Mouse (Mus musculus) forebrain, embryonic 11.5 days (tissue): Measurements from ENCODE around the gene Dis3l. TPM values are rescaled to one million over a fixed set of nuclear protein-coding genes. Genes with fewer than 3 reads are reported as not detected.

ENCODE experiments used
- ATAC-seq: fragments of 200-750 bp; cut with Nextera tagmentation; replicated peaks from 2 replicates; pipeline ENCODE4 v1.8.0; 2017; ENCODE audit warnings: moderate TSS enrichment; ENCODE audit not compliant: low FRiP score
- DNase-seq: peaks from one replicate; pipeline ENCODE4 v3.0.0-alpha.2; 2017; ENCODE audit warnings: low spot score
- H3K27ac ChIP-seq: fragments of 300-500 bp; sonication (generic); 2 replicates; pipeline ENCODE4 v1.5.1; 2014; ENCODE audit warnings: low read depth, low read length
- H3K27me3 ChIP-seq: fragments of 300-500 bp; sonication (generic); 2 replicates; pipeline ENCODE4 v1.6.1; 2014; ENCODE audit warnings: mild to moderate bottlenecking, low read length, mixed read lengths; ENCODE audit not compliant: control insufficient read depth, insufficient read depth
- H3K36me3 ChIP-seq: fragments of 300-500 bp; sonication (generic); 2 replicates; pipeline ENCODE4 v1.6.1; 2014; ENCODE audit warnings: mild to moderate bottlenecking, low read length, moderate library complexity, mixed read lengths; ENCODE audit not compliant: control insufficient read depth, insufficient read depth
- H3K4me1 ChIP-seq: fragments of 300-500 bp; sonication (generic); replicated peaks from 2 replicates; pipeline ENCODE4 v1.6.1; 2014; ENCODE audit warnings: low read length, mixed read lengths; ENCODE audit not compliant: control insufficient read depth, insufficient read depth
- H3K4me2 ChIP-seq: fragments of 300-500 bp; sonication (generic); 2 replicates; pipeline ENCODE4 v1.6.1; 2014; ENCODE audit warnings: low read depth, mild to moderate bottlenecking, low read length, moderate library complexity, mixed read lengths; ENCODE audit not compliant: severe bottlenecking
- H3K4me3 ChIP-seq: fragments of 300-500 bp; sonication (generic); 2 replicates; pipeline ENCODE4 v1.5.1; 2014; ENCODE audit warnings: low read depth, low read length
- H3K9ac ChIP-seq: fragments of 300-500 bp; sonication (generic); 2 replicates; pipeline ENCODE4 v1.6.1; 2014; ENCODE audit warnings: low read length
- H3K9me3 ChIP-seq: fragments of 300-500 bp; sonication (generic); 2 replicates; pipeline ENCODE4 v1.6.1; 2016; ENCODE audit warnings: low read length, mixed read lengths; ENCODE audit not compliant: control insufficient read depth
- WGBS: fragments of 180-500 bp; shearing (Covaris S2); extraction: QIAGEN DNeasy Blood & Tissue Kit; methylation state at CpG from one replicate; pipeline ENCODE4 v1.1.7; 2014; 5-methylcytosine and 5-hydroxymethylcytosine counted together
- polyA plus RNA-seq: library from polyadenylated mRNA; unstranded; fragments of >200 nt; fragmentation: Nextera tagmentation; extraction: Ambion mirVana; gene quantifications from 2 replicates; pipeline ENCODE4 v1.2.1, GENCODE M21; 2014

Dis3l gene
- polyA plus RNA-seq: 22.4 and 23.4 TPM in 2 replicates

DNA sequence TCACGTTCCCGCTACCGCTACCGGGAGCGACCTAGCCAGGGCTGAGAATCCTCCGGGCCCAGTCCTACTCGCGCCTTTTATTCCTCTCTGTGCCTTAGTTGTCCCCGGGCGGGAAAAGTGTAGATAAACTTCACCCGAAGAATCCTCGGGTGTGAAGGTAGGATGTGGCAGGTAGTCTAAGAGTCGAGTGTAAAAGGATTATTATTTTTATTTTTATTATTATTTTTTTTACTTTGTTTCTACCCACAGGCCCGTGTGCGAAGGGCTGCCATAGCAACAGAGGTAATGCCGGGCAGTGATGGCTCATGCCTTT is at the start of gene Dis3l:
Gene Dis3l, minus strand, starts transcription at position 35 of the 313 bp plus-strand sequence.
- no peaks in the 10 kb centered on the region for H3K36me3 ChIP-seq
- ATAC-seq (no peak), DNase-seq (no peak)
- peak within 1 kb of the TSS; percentile 98 for H3K27ac ChIP-seq
- peak within 1 kb of the TSS; percentile 74 for H3K4me2 ChIP-seq
- WGBS: 21% methylated on average over 16 of the region's 16 CpGs
- H3K4me3 ChIP-seq: peak within 1 kb of the TSS; percentile 51
- H3K27me3 ChIP-seq: no peaks in the 10 kb centered on the region
- no peaks in the 10 kb centered on the region for H3K9me3 ChIP-seq
- H3K9ac ChIP-seq: peak within 1 kb of the TSS; percentile 100
- H3K4me1 ChIP-seq: no peaks in the 10 kb centered on the region; the same call in 1 of the 2 replicates

GRCm38 (mm10) chr9:64389576-64390292 is 48.6 kb upstream of the Dis3l start:
- no peak overlapping the region for H3K27ac ChIP-seq
- no peak overlapping the region for H3K9ac ChIP-seq
- no peak for DNase-seq
- no peak for ATAC-seq
- 70% methylated on average over 7 of the region's 7 CpGs for WGBS
- peaks cover 7% of the 10 kb centered on the region for H3K4me1 ChIP-seq
- peaks cover 35% of the 10 kb centered on the region for H3K27me3 ChIP-seq
- no peaks in the 10 kb centered on the region for H3K9me3 ChIP-seq
- no peak overlapping the region for H3K4me2 ChIP-seq
- H3K36me3 ChIP-seq: no peaks in the 10 kb centered on the region
- no peak overlapping the region for H3K4me3 ChIP-seq

GRCm38 (mm10) chr9:64386466-64387211 is 45.6 kb upstream of the Dis3l start:
- Histone ChIP-seq H3K4me2 (peak overlapping the region; percentile 99), H3K4me1 (peaks cover 7% of the 10 kb centered on the region), H3K27me3 (peaks cover 50% of the 10 kb centered on the region), H3K27ac (no peak overlapping the region), H3K9me3 (no peaks in the 10 kb centered on the region), H3K36me3 (no peaks in the 10 kb centered on the region), H3K9ac (peak overlapping the region; percentile 57), H3K4me3 (peak overlapping the region; percentile 53)
- no peak for DNase-seq
- WGBS: 1% methylated on average over 45 of the region's 45 CpGs
- ATAC-seq: no peak

DNA sequence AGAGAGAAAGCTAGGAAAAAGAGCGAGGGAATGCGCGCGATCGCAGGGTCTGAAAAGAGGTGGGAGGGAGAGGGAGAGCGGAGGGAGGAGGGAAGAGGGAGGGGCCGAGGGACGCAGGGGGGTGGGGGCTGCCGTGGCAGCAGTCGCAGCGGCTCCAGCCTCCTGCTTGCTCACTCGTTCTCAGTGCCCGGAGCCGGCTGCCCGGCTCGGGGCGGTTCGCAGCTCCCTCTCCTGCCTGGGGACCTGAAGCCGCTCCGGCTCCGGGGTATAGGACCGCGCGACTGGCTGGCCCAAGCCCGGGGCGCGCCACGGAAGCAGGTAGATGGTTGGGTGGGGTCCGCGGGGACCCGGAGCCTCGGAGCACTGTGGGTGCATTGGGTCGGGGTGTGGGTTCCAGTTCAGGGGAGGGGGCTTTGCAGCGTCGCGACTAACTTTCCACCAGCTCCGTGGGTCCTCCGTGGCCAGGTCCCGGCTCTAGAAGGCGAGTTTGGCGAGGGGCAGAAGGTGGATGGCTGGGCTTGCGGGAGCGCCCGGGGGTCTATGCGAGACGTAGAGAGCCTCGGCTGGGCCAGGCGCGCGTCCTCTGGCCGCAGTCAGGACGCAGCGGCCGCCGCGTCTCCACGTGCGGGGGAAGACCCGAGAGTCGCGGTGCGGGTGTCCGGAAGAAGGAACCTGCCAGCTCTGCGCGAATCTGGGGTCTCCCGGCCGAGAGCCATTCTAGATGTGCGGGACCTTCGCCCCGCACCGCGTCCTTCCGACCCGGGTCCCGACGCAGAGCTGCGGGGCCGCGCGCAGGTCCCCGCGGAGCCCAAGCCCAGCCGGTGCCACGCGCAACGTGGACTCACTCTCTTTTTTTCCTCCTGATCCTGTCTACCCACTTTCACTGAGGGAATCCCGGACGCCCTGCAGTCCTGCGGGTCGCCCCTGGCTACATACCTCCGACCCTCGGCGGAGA is 44.7 kb upstream of the Dis3l start, which contains the start of gene Megf11:
Gene Megf11, plus strand, starts transcription at position 116 of the 955 bp plus-strand sequence.
- Histone ChIP-seq H3K27me3 (peaks cover 50% of the 10 kb centered on the region), H3K27ac (no peak within 1 kb of the TSS), H3K9ac (peak within 1 kb of the TSS; percentile 57), H3K4me2 (peak within 1 kb of the TSS; percentile 99), H3K9me3 (no peaks in the 10 kb centered on the region), H3K36me3 (no peaks in the 10 kb centered on the region), H3K4me1 (peaks cover 7% of the 10 kb centered on the region), H3K4me3 (peak within 1 kb of the TSS; percentile 53)
- peak; percentile 87 for DNase-seq
- under 1% methylated on average over 88 of the region's 93 CpGs for WGBS
- peak; percentile 72 for ATAC-seq

DNA sequence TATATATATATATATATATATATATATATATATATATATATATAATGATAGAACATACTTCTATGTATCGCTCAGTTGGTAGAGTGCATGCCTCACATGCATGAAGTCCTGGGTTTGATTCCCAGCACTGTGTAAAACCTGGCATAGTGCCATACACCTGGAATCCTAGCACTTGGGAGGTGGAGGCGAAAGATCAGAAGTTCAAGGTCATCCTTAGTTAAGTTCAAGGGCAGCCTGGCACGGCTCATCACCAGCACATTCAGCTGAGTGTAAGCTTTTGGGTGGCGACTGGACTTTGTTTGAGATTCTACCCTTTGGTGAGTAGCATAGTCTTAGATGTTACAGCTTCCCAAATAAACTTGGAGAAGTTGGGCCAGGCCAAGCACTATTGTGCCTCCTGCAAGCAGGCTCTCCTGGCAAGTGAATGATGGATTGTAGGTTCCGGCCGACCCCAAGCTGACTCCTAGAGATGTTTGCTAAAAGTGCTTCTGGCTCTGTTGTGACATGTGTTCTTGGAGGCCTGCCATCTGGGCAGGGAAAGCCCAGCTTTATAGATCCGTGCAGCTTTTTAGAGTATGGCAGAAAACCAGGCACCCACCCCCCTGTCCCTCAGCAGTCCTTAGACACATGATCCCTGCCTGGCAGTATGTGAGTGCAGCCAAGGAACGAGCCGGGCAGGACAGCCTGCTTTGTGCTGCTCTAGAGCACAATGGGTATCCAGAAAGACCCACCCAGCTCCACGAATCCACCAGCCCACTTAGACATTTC is 42.1 kb upstream of the Dis3l start:
- Histone ChIP-seq H3K27me3 (peaks cover 45% of the 10 kb centered on the region), H3K36me3 (no peaks in the 10 kb centered on the region), H3K4me2 (no peak overlapping the region), H3K9me3 (no peaks in the 10 kb centered on the region), H3K9ac (no peak overlapping the region), H3K4me1 (peaks cover 7% of the 10 kb centered on the region), H3K4me3 (no peak overlapping the region), H3K27ac (no peak overlapping the region)
- ATAC-seq (no peak), DNase-seq (no peak)
- WGBS: 64% methylated on average over 10 of the region's 10 CpGs

- Histone ChIP-seq H3K27ac (no peak overlapping the region), H3K36me3 (no peaks in the 10 kb centered on the region), H3K4me1 (no peaks in the 10 kb centered on the region), H3K4me3 (no peak overlapping the region), H3K9ac (no peak overlapping the region), H3K27me3 (no peaks in the 10 kb centered on the region), H3K9me3 (no peaks in the 10 kb centered on the region), H3K4me2 (no peak overlapping the region)
- ATAC-seq (no peak), DNase-seq (no peak)
- 92% methylated on average over 2 of the region's 2 CpGs for WGBS
Observed at GRCm38 (mm10) chr9:64376380-64376779, 35.3 kb upstream of the Dis3l start.

GRCm38 (mm10) chr9:64371305-64371819 is 30.3 kb upstream of the Dis3l start:
- Histone ChIP-seq H3K9ac (no peak overlapping the region), H3K4me3 (no peak overlapping the region), H3K27ac (no peak overlapping the region), H3K27me3 (no peaks in the 10 kb centered on the region), H3K36me3 (no peaks in the 10 kb centered on the region), H3K9me3 (no peaks in the 10 kb centered on the region), H3K4me1 (no peaks in the 10 kb centered on the region), H3K4me2 (no peak overlapping the region)
- ATAC-seq (no peak), DNase-seq (no peak)
- WGBS: 56% methylated on average over 11 of the region's 11 CpGs
